Comparison of ENCODE assay signal across 10 mouse cellular contexts in the genomic region with DNA sequence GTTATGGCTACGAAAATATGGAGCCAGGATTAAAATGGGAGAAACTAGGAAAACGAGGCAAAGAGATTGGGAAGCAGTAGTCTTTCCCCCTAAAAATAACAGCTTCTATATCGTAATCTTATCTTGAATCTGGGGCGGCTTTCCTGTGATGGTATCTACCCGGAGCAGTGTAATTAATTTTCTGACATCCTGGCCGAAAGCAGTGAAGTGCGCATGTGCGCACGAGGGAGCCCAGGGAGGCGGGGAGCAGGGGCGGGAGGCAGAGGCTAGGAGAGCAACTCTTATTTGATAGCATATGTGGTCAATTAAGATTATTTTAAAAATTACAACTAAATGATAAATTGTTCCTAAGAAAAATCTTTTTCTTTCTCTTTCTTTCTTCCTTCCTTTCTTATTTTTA.
DNase-seq lines count a peak whose midpoint lies in the region; ATAC-seq and TF ChIP-seq lines count a peak whose summit lies in the region.
"Had no signal": no experiment of that assay in that cellular context is flagged by ENCODE, and none has a peak within 500 bp of the region (broad histone marks: within the 10 kb centered on the region; RNA-seq: fewer than 3 reads in every experiment).

No protein-coding gene starts in this region.

- no peak overlapping the region for H3ac ChIP-seq in myocyte (ENCODE audit: control insufficient read depth, insufficient read length)

- peak overlapping the region; percentile 39 for H3K4me2 ChIP-seq in kidney, embryonic 16.5 days (replicated peaks; ENCODE audit: low read depth, low read length)
- peak overlapping the region; percentile 64 for H3K4me2 ChIP-seq in myocyte (ENCODE audit: low read depth)

- H3K27ac ChIP-seq in cortical plate, adult 2 months (ENCODE audit: insufficient read depth, low read length): peak overlapping the region; percentile 55; the same call in 1 of the 2 replicates
- H3K27ac ChIP-seq in kidney, embryonic 16.5 days (ENCODE audit: low read length): no peak overlapping the region
- H3K27ac ChIP-seq: macrophage had no signal

- no peaks in the 10 kb centered on the region for H3K27me3 ChIP-seq in kidney, embryonic 16.5 days (ENCODE audit: insufficient read depth, low read length)
- no peaks in the 10 kb centered on the region for H3K27me3 ChIP-seq in myocyte (ENCODE audit: control insufficient read depth, insufficient read depth, insufficient read length)

- TF ChIP-seq CTCF in cortical plate, adult 2 months (IDR thresholded peaks at IDR 0.05; ENCODE audit: extremely low read depth, insufficient read depth, low read length): no peak

- H3K79me2 ChIP-seq in myocyte (ENCODE audit: control insufficient read depth, insufficient read depth): no peaks in the 10 kb centered on the region

- DNase-seq in heart, adult 11 months: peak; percentile 91
- DNase-seq in heart, adult 9 months (ENCODE audit: low spot score in 2 of 2): no peak
- DNase-seq in T-cell, adult 2 months (ENCODE audit: low spot score): peak; percentile 10
- no peak for DNase-seq in spleen, postnatal 14 days (ENCODE audit: low spot score in 2 of 2)

- ATAC-seq in kidney, embryonic 16.5 days (ENCODE audit: low FRiP score, low TSS enrichment): no peak
- ATAC-seq in granulocyte monocyte progenitor cell, adult 5-6 weeks (replicated peaks; ENCODE audit: poor library complexity, severe bottlenecking): no peak

- H3K4me3 ChIP-seq in cortical plate, adult 2 months (ENCODE audit: insufficient read depth, low read length): no peak overlapping the region
- peak overlapping the region; percentile 23; the same call in 1 of the 2 replicates for H3K4me3 ChIP-seq in kidney, embryonic 16.5 days (ENCODE audit: low read length)
- H3K4me3 ChIP-seq in myocyte: no peak overlapping the region

- H3K9ac ChIP-seq in kidney, embryonic 16.5 days (replicated peaks; ENCODE audit: low read length): no peak overlapping the region

- H3K36me3 ChIP-seq in kidney, embryonic 16.5 days (ENCODE audit: insufficient read depth, low read length): no peaks in the 10 kb centered on the region
- H3K36me3 ChIP-seq in myocyte (ENCODE audit: control insufficient read depth, insufficient read depth): peaks cover 8% of the 10 kb centered on the region
- H3K36me3 ChIP-seq: G1E had no signal

- peaks cover under 1% of the 10 kb centered on the region; the same call in 1 of the 2 replicates for H3K4me1 ChIP-seq in cortical plate, adult 2 months (ENCODE audit: control insufficient read depth, insufficient read depth, low read length)
- peaks cover 9% of the 10 kb centered on the region for H3K4me1 ChIP-seq in kidney, embryonic 16.5 days (ENCODE audit: insufficient read depth, low read length)

- 14% methylated on average over 11 of the region's 11 CpGs for WGBS in kidney, embryonic 16.5 days

- TF ChIP-seq POLR2A in cortical plate, adult 2 months (IDR thresholded peaks at IDR 0.05; ENCODE audit: extremely low read depth, insufficient read depth, low read length): no peak
- no peak for TF ChIP-seq POLR2A in myocyte (IDR thresholded peaks at IDR 0.05; ENCODE audit: insufficient read length, low read depth)

- no peaks in the 10 kb centered on the region for H3K9me3 ChIP-seq in kidney, embryonic 16.5 days (ENCODE audit: low read length)

TF ChIP-seq in myocyte, 11 proteins besides CTCF, POLR2A, EP300 and RAD21:
- TF ChIP-seq POLR2AphosphoS2 (IDR thresholded peaks at IDR 0.05; ENCODE audit: insufficient read length, low read depth) (no peak), TCF12 (IDR thresholded peaks at IDR 0.05; ENCODE audit: insufficient read depth, poor library complexity, severe bottlenecking) (no peak), SRF (IDR thresholded peaks at IDR 0.05; ENCODE audit: control insufficient read depth, insufficient read length, low read depth) (no peak), REST (IDR thresholded peaks at IDR 0.05; ENCODE audit: insufficient read depth, insufficient read length) (no peak), CEBPB (IDR thresholded peaks at IDR 0.05; ENCODE audit: insufficient read depth, poor library complexity, severe bottlenecking) (no peak), E2F4 (IDR thresholded peaks at IDR 0.05; ENCODE audit: insufficient read depth) (no peak), TCF3 (IDR thresholded peaks at IDR 0.05; ENCODE audit: insufficient read length, low read depth) (no peak), USF1 (IDR thresholded peaks at IDR 0.05; ENCODE audit: low read depth) (no peak), MYOD1 (IDR thresholded peaks at IDR 0.05; ENCODE audit: control insufficient read depth in 1 of 3, insufficient read length in 2 of 3, low read depth in 2 of 3) (no peak), MYOG (IDR thresholded peaks at IDR 0.05; ENCODE audit: control insufficient read depth in 1 of 3, insufficient read depth in 1 of 3, insufficient read length in 2 of 3, low read depth in 2 of 3) (no peak), MAX (IDR thresholded peaks at IDR 0.05; ENCODE audit: low read depth) (no peak)

Comparison
In these comparisons a context has a peak if more than half of its experiments do, and no peak if none do; other contexts are left out.
1. DNase-seq: peak in heart, adult 11 months (single experiment) and T-cell, adult 2 months (single experiment); none in heart, adult 9 months (0 of 2) and spleen, postnatal 14 days (0 of 2).